Mouse (Mus musculus): ENCODE results near the gene Lipe. TPM values are rescaled to one million over a fixed set of nuclear protein-coding genes. Genes with fewer than 3 reads are reported as not detected.

Gene Lipe
- polyA plus RNA-seq, 1 experiment: 9.1 TPM

DNA sequence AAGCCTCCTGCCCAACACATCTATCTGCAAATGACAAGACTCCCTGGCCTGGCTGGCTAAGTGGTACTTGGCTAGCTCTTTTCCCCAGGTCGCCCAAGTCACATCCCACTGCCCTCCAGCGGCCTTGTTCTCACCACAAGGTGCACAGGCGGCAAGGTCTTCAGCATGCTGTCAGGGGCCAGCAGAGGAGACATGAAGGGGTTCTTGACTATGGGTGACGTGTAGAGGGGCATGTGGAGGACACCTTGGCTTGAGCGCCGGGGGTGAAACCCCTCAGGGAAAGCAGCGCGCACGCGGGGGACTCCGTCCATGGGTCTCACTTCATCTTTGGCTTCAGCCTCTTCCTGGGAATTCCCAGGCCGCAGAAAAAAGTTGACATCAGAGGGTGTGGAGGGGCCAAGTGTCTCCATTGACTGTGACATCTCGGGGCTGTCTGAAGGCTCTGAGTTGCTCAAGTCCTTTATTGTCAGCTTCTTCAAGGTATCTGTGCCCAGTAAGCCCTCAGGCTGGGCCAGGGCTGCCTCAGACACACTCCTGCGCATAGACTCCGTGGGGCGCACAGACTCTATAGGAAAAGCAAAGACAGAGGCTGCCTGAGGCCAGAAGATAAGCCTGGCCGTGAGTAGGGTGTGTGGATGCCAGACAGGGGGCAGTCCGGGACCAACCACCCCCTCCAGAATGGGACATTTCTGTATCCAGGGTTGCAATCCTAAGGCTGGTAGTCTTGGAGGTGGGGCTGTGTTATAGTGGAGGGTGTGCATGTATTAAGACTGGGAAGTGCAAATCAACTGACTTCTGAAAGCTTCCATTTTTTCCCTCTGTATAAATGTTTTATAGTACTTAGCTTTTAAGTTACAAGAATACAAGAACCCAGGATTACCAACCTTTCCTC, 17.9 kb downstream of the Lipe start:
- peaks cover 56% of the 10 kb centered on the region for H3K4me1 ChIP-seq
- peak overlapping the region; percentile 91 for H3K4me3 ChIP-seq (replicated peaks)
- peaks cover 25% of the 10 kb centered on the region for H3K27me3 ChIP-seq (replicated peaks)
- TF ChIP-seq GATA1 (IDR thresholded peaks at IDR 0.05; ENCODE audit: borderline replicate concordance, low read length) (no peak), FLI1 (IDR thresholded peaks at IDR 0.05; ENCODE audit: low read length) (no peak)
- peaks cover 52% of the 10 kb centered on the region for H3K36me3 ChIP-seq (replicated peaks; ENCODE audit: low read length)
- no peaks in the 10 kb centered on the region for H3K9me3 ChIP-seq

DNA sequence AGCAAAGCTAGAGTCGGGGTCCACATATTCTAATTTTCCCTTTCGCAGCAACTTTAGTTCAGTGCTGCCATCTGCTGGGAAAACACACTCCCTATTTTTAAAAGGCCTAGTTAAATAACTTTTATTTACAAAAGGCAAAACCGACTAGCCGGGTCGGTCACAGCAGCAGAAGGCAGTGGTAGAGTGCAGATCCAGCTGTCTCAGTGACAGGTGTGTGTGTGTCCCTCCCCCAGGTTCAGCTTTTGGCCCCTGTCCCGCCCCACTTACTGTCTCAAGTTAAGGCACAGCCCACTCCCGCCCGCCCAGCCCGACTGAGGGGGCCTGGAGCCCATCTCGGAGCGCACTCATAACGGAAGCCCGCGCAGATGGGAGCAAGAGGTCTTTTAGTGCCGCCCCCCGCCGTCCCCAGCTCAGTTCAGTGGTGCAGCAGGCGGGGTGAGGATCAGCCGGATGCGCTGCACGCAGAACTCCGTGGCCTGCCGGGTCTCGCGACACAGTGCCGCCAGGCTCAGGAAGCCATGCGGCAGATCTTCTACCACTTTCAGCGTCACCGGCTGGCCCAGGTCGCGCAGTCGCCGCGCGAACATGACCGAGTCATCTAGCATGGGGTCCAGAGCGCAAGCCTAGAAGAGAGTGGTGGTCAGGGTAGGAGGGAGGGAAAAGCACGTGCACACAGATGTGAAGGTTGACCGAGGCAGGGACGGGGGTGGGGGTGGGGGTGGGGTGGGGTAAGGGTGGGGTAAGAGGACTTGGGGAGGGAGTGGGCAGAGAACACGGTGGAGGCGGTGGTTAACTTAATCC, 18.8 kb downstream of the Lipe start:
- Histone ChIP-seq H3K4me3 (replicated peaks) (peak overlapping the region; percentile 91), H3K4me1 (peaks cover 47% of the 10 kb centered on the region), H3K27me3 (replicated peaks) (peaks cover 31% of the 10 kb centered on the region), H3K36me3 (replicated peaks; ENCODE audit: low read length) (peaks cover 43% of the 10 kb centered on the region), H3K9me3 (no peaks in the 10 kb centered on the region)
- no peak for TF ChIP-seq FLI1 (IDR thresholded peaks at IDR 0.05; ENCODE audit: low read length)
- no peak for TF ChIP-seq GATA1 (IDR thresholded peaks at IDR 0.05; ENCODE audit: borderline replicate concordance, low read length)

DNA sequence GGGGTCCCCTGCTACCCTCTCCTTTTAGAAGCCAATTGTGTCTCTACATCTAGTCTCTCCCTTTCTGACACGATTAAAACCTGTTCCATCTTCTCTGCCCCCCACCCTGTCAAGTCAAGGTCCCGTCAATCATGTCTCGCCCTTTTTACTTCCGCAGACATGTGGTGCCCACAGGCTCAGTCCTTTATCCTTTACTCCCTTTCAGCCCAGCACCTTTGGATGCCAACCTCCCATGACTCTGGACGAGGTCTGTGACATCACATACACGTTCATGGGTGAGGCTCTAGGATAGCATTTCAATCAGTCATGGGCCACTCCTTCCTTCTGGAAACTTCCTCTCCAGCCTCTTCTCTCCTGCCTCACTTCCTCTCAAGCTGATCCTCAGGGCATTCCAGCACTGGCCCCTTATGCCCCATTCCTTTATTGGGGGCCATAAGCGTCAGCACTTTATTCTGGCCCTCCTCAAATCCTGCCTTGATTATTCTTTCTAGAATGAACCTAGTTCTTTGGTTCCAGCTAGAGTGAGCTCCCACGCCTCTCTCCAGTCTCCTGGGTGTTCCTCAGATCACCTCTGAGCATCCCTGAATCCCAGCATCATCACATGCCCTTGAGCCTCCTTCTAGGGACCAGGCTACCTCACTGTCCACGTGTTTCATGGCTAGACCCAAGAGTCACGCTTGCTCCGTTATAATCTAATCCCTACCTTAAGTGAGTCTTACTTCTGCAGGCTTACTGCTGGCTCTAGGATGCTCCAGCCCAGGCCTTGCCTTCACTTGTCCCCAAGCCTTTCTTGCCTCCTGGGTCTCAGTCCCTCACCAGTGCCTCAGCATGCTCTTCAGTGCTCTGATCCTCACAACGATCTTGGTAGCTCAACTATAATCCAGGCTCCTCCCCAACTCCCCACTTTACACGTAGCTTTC, 20.1 kb downstream of the Lipe start:
- H3K4me3 ChIP-seq (replicated peaks): no peak overlapping the region
- H3K36me3 ChIP-seq (replicated peaks; ENCODE audit: low read length): peaks cover 30% of the 10 kb centered on the region
- peaks cover 34% of the 10 kb centered on the region for H3K4me1 ChIP-seq
- TF ChIP-seq GATA1 (IDR thresholded peaks at IDR 0.05; ENCODE audit: borderline replicate concordance, low read length) (no peak), FLI1 (IDR thresholded peaks at IDR 0.05; ENCODE audit: low read length) (no peak)
- no peaks in the 10 kb centered on the region for H3K9me3 ChIP-seq
- H3K27me3 ChIP-seq (replicated peaks): peaks cover 27% of the 10 kb centered on the region

DNA sequence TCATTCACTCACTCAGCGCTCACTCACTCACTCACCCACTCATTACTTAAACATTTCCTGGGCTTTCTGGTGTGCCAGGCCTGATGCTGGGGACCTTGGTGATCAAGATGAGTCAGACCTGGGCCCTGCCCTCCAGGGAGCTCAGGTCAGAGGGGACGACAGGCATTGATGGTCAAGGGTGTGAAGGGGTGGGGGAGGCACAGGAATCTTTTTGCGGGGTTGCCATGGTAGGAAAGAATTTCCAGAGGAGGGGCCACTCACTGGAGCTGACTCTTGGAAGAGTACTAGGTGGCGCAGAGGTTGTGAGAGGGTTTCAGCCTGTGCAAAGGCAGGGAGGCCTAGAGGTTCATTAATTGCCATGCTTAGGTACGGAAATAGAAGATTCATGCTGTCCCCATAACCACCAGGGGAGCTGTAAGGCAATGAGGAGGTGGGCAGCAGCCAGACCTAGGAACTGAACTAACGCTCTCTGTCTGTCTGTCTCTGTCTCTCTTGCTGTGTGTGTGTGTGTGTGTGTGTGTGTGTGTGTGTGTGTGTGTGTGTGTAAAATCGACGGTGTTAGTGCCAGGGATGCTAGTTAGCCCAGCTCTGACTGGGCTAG, 21.3 kb downstream of the Lipe start:
- H3K4me3 ChIP-seq (replicated peaks): no peak overlapping the region
- TF ChIP-seq FLI1 (IDR thresholded peaks at IDR 0.05; ENCODE audit: low read length) (no peak), GATA1 (IDR thresholded peaks at IDR 0.05; ENCODE audit: borderline replicate concordance, low read length) (no peak)

DNA sequence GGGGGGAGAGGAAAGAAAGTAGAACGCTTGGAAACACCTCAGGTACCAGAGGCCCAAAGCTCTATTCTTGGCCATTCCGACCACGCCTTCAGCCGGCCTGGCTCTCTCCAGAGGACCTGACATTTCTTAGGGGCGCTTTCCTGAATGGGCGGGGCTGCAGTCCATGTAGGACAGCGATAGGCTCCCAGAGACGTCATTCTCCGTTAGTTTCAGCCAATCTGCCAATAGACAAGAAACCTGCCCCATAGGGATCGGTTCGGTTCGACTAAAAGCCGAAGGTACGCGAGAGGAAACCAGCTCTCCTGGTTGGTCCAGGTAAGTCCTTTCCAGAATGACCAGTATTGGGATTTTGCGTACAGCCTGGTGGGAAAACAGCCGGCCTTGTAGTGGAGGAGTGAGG, 22.0 kb downstream of the Lipe start:
- Histone ChIP-seq H3K36me3 (replicated peaks; ENCODE audit: low read length) (peaks cover 12% of the 10 kb centered on the region), H3K4me1 (peaks cover 31% of the 10 kb centered on the region), H3K27me3 (replicated peaks) (peaks cover 33% of the 10 kb centered on the region), H3K9me3 (no peaks in the 10 kb centered on the region), H3K4me3 (replicated peaks) (peak overlapping the region; percentile 23)
- TF ChIP-seq GATA1 (IDR thresholded peaks at IDR 0.05; ENCODE audit: borderline replicate concordance, low read length) (no peak), FLI1 (IDR thresholded peaks at IDR 0.05; ENCODE audit: low read length) (no peak)

More for the DNA sequence above, 21.3 kb downstream of the Lipe start:
- no peaks in the 10 kb centered on the region for H3K9me3 ChIP-seq
- peaks cover 19% of the 10 kb centered on the region for H3K36me3 ChIP-seq (replicated peaks; ENCODE audit: low read length)
- peaks cover 31% of the 10 kb centered on the region for H3K4me1 ChIP-seq
- H3K27me3 ChIP-seq (replicated peaks): peaks cover 31% of the 10 kb centered on the region

DNA sequence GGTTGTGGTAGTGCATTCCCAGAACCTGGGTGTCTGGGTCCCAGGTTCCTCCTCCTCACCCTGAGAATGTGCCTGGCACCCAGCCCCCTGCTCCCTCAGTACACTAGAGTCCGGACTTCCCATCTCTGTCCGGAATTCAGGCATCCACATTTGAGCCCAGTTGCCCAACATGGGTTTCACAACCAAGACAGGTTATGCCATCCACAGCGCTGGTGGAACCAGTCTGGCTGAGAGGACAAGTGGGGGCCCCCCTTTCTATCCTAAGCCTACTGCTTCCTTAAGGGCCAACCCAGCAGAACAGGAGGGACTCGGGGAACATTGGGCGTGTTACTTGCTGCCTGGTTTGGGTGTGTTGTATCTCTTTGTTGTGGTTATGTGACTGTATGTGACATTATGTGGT, 26.1 kb downstream of the Lipe start:
- no peak overlapping the region for H3K4me3 ChIP-seq (replicated peaks)
- H3K4me1 ChIP-seq: peaks cover 22% of the 10 kb centered on the region
- no peaks in the 10 kb centered on the region for H3K36me3 ChIP-seq (replicated peaks; ENCODE audit: low read length)
- H3K9me3 ChIP-seq: no peaks in the 10 kb centered on the region
- TF ChIP-seq FLI1 (IDR thresholded peaks at IDR 0.05; ENCODE audit: low read length): no peak
- no peak for TF ChIP-seq GATA1 (IDR thresholded peaks at IDR 0.05; ENCODE audit: borderline replicate concordance, low read length)
- H3K27me3 ChIP-seq (replicated peaks): peaks cover 71% of the 10 kb centered on the region

DNA sequence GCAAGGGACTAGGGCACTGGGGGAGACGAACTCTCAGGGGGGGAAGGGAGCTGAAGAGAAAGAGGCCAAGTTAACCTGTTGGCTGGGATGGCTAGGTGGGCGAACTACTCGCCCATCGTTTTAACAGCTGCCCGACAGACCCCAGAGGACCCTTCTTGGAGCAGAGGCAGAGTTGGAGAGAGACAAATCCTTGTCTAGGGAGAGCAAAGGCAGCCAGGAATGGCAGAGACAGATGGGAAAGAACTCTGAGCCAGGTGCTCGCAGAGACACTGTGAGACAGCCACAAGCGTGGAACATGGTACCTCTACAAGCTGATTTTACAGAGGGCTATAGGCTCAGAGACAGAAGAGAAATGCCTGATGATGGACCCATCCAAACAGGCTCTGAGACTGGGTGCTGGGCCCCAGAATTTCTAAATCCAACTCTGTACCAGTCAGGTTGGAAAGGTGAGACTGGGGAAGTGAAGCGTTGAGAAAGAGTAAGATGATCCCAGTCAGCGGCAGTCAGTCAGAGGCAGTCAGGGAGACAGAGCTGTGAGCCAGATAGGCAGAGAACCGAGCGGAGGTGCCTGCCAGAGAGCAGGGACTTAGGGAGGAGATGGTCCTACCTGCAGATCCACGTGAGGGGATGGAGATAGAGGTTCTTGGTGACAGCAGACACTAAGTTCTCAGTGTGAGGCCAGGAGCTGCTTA, 29.3 kb downstream of the Lipe start, which contains the start of gene Cnfn:
Cnfn (minus strand) TSS at position 667 of the 692 bp plus-strand sequence.
- Histone ChIP-seq H3K4me3 (replicated peaks) (peak within 1 kb of the TSS; percentile 33), H3K27me3 (replicated peaks) (peaks cover 77% of the 10 kb centered on the region), H3K36me3 (replicated peaks; ENCODE audit: low read length) (peaks cover 3% of the 10 kb centered on the region), H3K9me3 (no peaks in the 10 kb centered on the region), H3K4me1 (peaks cover 13% of the 10 kb centered on the region; the same call in 1 of the 2 replicates)
- no peak for TF ChIP-seq FLI1 (IDR thresholded peaks at IDR 0.05; ENCODE audit: low read length)
- TF ChIP-seq GATA1 (IDR thresholded peaks at IDR 0.05; ENCODE audit: borderline replicate concordance, low read length): no peak

DNA sequence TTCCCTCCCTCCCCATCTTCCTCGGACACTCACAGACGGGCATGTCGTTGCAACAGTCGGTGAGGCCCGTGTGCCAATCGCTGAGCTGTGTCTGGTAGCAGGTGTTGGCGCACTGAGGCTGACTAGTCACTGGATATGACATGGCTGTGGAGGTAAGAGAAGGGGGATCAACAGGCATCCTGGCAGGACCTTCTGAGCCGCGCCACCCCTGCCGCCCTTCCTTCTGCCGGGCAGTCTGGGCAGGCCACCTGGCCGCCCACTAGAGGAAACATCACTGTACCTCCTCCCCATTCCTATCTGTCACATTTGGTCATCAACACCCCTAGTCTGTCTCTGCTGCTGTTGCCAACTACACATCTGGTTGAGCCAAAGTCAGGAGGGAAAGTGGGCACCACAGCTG, 30.2 kb downstream of the Lipe start:
- TF ChIP-seq FLI1 (IDR thresholded peaks at IDR 0.05; ENCODE audit: low read length): no peak
- TF ChIP-seq GATA1 (IDR thresholded peaks at IDR 0.05; ENCODE audit: borderline replicate concordance, low read length): no peak
- H3K9me3 ChIP-seq: no peaks in the 10 kb centered on the region
- peaks cover 12% of the 10 kb centered on the region for H3K36me3 ChIP-seq (replicated peaks; ENCODE audit: low read length)
- peaks cover 13% of the 10 kb centered on the region; the same call in 1 of the 2 replicates for H3K4me1 ChIP-seq
- peaks cover 78% of the 10 kb centered on the region for H3K27me3 ChIP-seq (replicated peaks)
- H3K4me3 ChIP-seq (replicated peaks): peak overlapping the region; percentile 1

All from megakaryocyte, embryonic 14.5 days (primary cell).